Mouse (Mus musculus) stomach, embryonic 14.5 days (tissue): ENCODE results near the gene Rflna. TPM values are rescaled to one million over a fixed set of nuclear protein-coding genes. Genes with fewer than 3 reads are reported as not detected.

Experiments used
- ATAC-seq: fragments of 200-750 bp; cut with Nextera tagmentation; 2 replicates; pipeline ENCODE4 v1.8.0; 2017; ENCODE audit warnings: low read depth, moderate TSS enrichment; ENCODE audit not compliant: insufficient number of reproducible peaks, insufficient read depth, low FRiP score
- H3K27ac ChIP-seq: fragments of 300-500 bp; sonication (generic); 2 replicates; pipeline ENCODE4 v1.5.1; 2014; ENCODE audit warnings: mild to moderate bottlenecking, low read length, moderate library complexity, mixed read lengths
- H3K27me3 ChIP-seq: fragments of 300-500 bp; sonication (generic); 2 replicates; pipeline ENCODE4 v1.6.1; 2014; ENCODE audit warnings: low read length, control low read depth, mixed read lengths; ENCODE audit not compliant: control insufficient read depth, insufficient read depth
- H3K36me3 ChIP-seq: fragments of 300-500 bp; sonication (generic); 2 replicates; pipeline ENCODE4 v1.6.1; 2014; ENCODE audit warnings: mild to moderate bottlenecking, control low read depth, low read length, moderate library complexity, mixed read lengths; ENCODE audit not compliant: control insufficient read depth, insufficient read depth
- H3K4me1 ChIP-seq: fragments of 300-500 bp; sonication (generic); 2 replicates; pipeline ENCODE4 v1.6.1; 2014; ENCODE audit warnings: low read length, control low read depth, mixed read lengths; ENCODE audit not compliant: control insufficient read depth, insufficient read depth
- H3K4me2 ChIP-seq: fragments of 300-500 bp; sonication (generic); replicated peaks from 2 replicates; pipeline ENCODE4 v1.6.1; 2014; ENCODE audit warnings: low read depth, low read length, control low read depth
- H3K4me3 ChIP-seq: fragments of 300-500 bp; sonication (generic); 2 replicates; pipeline ENCODE4 v1.5.1; 2014; ENCODE audit warnings: low read depth, low read length, control low read depth
- H3K9ac ChIP-seq: fragments of 300-500 bp; sonication (generic); replicated peaks from 2 replicates; pipeline ENCODE4 v1.6.1; 2014; ENCODE audit warnings: low read depth, mild to moderate bottlenecking, control low read depth, low read length, moderate library complexity, mixed read lengths
- H3K9me3 ChIP-seq: fragments of 300-500 bp; sonication (generic); 2 replicates; pipeline ENCODE4 v1.6.1; 2016; ENCODE audit warnings: low read depth, low read length, control low read depth; ENCODE audit not compliant: control insufficient read depth
- WGBS: fragments of 180-500 bp; shearing (Covaris S2); extraction: QIAGEN DNeasy Blood & Tissue Kit; methylation state at CpG from one replicate; pipeline ENCODE4 v1.1.7; 2014; 5-methylcytosine and 5-hydroxymethylcytosine counted together
- polyA plus RNA-seq: library from polyadenylated mRNA; unstranded; fragments of >200 nt; fragmentation: Nextera tagmentation; extraction: Ambion mirVana; gene quantifications from 2 replicates; pipeline ENCODE4 v1.2.1, GENCODE M21; 2014

Gene Rflna
- polyA plus RNA-seq, 1 experiment from 2014 or later = 5.0 TPM

- Histone ChIP-seq H3K4me3 (no peak overlapping the region), H3K4me2 (no peak overlapping the region), H3K27ac (no peak overlapping the region), H3K36me3 (peaks cover 65% of the 10 kb centered on the region), H3K4me1 (peaks cover 17% of the 10 kb centered on the region), H3K9ac (no peak overlapping the region), H3K27me3 (no peaks in the 10 kb centered on the region), H3K9me3 (no peaks in the 10 kb centered on the region)
- no peak for ATAC-seq
- WGBS = 78% methylated on average over 10 of the region's 10 CpGs
These were observed 49.2 kb downstream of the Rflna start for GRCm38 (mm10) chr5:125052237-125052602.

DNA sequence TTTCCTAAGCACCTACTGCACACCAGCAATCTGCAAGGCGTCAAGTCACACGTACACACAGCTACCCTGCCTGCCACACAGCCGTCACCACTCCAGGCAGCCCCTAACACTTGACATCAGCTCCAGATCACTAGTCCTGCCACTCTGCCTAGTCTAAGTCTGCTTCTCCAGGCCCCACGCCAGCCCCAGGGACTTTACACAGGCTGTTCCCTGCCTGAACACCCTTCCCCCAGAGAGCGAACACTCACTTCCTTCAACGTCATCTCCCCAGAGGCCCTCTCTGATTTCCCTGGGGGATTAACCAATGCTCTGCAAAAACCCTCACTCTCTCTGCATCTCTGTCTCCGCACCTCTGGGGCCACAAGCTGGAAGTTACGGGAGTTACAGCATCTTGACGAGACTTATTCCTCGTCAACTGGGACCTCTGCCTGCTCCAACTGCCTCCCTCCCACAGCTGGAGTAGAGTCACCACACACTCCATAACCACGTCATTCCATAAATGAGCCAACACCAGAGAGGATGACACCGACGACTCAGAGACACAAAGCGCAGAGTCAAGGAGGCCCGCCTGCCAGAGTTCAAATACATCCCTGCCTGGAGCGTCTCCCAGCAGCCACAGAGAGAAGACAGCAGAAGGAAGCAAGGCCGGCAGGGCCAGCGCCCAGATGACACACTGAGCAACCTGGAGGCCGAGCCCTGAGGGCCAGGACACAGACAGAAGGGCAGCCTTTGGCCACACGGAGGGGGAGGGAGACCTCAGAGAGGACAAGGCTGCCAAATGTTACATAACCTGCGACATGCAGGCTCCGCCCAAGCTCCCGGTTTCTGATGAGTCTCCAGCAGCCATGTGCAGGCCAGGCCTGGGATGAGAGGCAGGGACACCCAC, 49.8 kb downstream of the Rflna start:
- Histone ChIP-seq H3K4me3 (no peak overlapping the region), H3K9me3 (no peaks in the 10 kb centered on the region), H3K4me2 (no peak overlapping the region), H3K27ac (no peak overlapping the region), H3K27me3 (no peaks in the 10 kb centered on the region), H3K36me3 (peaks cover 59% of the 10 kb centered on the region), H3K4me1 (peaks cover 23% of the 10 kb centered on the region), H3K9ac (no peak overlapping the region)
- WGBS = 69% methylated on average over 23 of the region's 23 CpGs
- ATAC-seq = no peak

- Histone ChIP-seq H3K36me3 (peaks cover 50% of the 10 kb centered on the region), H3K9me3 (no peaks in the 10 kb centered on the region), H3K4me3 (no peak overlapping the region), H3K4me1 (peaks cover 31% of the 10 kb centered on the region), H3K4me2 (no peak overlapping the region), H3K27ac (no peak overlapping the region), H3K9ac (no peak overlapping the region), H3K27me3 (no peaks in the 10 kb centered on the region)
- no peak for ATAC-seq
- WGBS = 91% methylated on average over 7 of the region's 7 CpGs
These were observed 50.6 kb downstream of the Rflna start for GRCm38 (mm10) chr5:125053661-125054060.

- WGBS = 39% methylated on average over 8 of the region's 8 CpGs
These were observed 52.9 kb downstream of the Rflna start for GRCm38 (mm10) chr5:125055901-125056300.

GRCm38 (mm10) chr5:125056331-125056695, 53.3 kb downstream of the Rflna start:
- H3K36me3 ChIP-seq = peaks cover 25% of the 10 kb centered on the region
- H3K9ac ChIP-seq = no peak overlapping the region
- H3K9me3 ChIP-seq = no peaks in the 10 kb centered on the region
- H3K4me3 ChIP-seq = no peak overlapping the region
- WGBS = 28% methylated on average over 6 of the region's 6 CpGs
- ATAC-seq = no peak
- no peaks in the 10 kb centered on the region for H3K27me3 ChIP-seq
- peak overlapping the region; percentile 43; the same call in 1 of the 2 replicates for H3K4me2 ChIP-seq
- H3K27ac ChIP-seq = peak overlapping the region; percentile 81; the same call in 1 of the 2 replicates
- peaks cover 46% of the 10 kb centered on the region for H3K4me1 ChIP-seq

More at GRCm38 (mm10) chr5:125055901-125056300, 52.9 kb downstream of the Rflna start:
- Histone ChIP-seq H3K27me3 (no peaks in the 10 kb centered on the region), H3K4me1 (peaks cover 46% of the 10 kb centered on the region), H3K36me3 (peaks cover 29% of the 10 kb centered on the region), H3K27ac (no peak overlapping the region; the same call in 1 of the 2 replicates), H3K4me2 (no peak overlapping the region), H3K4me3 (no peak overlapping the region), H3K9ac (no peak overlapping the region), H3K9me3 (no peaks in the 10 kb centered on the region)
- no peak for ATAC-seq

DNA sequence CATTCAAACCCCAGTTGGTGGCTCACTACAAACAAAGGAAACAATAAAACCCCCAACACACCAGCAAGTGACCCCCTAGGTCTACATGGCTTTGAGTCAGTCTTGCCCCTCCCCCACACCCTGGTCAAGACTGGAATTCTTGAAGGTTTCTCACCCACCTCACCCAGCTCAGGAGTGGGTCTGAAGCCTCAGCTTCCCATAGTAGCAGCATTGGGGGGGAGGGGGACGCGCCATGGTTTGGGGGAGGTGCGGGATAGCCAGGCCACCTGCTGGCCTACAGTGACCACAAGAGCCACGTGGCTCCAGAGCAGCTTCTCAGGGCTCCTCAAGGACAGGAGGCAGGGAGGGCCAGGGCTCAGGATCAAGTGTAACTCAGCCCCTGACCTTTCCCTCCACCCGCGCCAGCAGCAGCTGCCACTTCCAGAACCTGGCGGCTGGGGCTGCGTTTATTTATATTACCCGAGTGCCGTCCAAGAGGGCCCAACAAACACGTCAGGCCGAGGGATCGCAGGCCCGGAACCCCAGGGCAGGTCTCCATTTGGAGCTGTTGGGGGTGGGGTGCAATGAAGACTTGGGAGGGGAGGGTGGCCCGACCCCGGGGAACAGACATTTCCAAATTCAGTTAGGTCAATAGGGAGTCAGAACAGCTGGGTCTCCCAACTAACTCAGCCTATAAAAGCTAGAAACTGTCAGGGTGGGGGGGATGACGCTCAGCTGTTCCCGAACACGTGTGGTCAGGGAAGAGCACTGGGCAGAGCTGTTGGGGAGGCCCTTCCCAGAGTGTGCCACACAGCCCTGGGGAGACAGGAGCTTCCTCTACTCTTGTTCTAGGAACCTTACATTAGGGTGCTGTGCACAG, 53.9 kb downstream of the Rflna start:
- Histone ChIP-seq H3K9me3 (no peaks in the 10 kb centered on the region), H3K27me3 (no peaks in the 10 kb centered on the region), H3K4me3 (peak overlapping the region; percentile 16; the same call in 1 of the 2 replicates), H3K4me1 (peaks cover 46% of the 10 kb centered on the region), H3K27ac (peak overlapping the region; percentile 81), H3K36me3 (peaks cover 21% of the 10 kb centered on the region), H3K9ac (no peak overlapping the region), H3K4me2 (peak overlapping the region; percentile 43)
- 8% methylated on average over 19 of the region's 19 CpGs for WGBS
- no peak for ATAC-seq

GRCm38 (mm10) chr5:125057555-125058266, 54.7 kb downstream of the Rflna start:
- H3K4me3 ChIP-seq = peak overlapping the region; percentile 16; the same call in 1 of the 2 replicates
- peaks cover 22% of the 10 kb centered on the region for H3K36me3 ChIP-seq
- H3K9ac ChIP-seq = 0 out of 2 replicates have a peak overlapping the region, but pooled peaks have one; percentile 4
- no peaks in the 10 kb centered on the region for H3K27me3 ChIP-seq
- 23% methylated on average over 29 of the region's 29 CpGs for WGBS
- H3K4me1 ChIP-seq = peaks cover 46% of the 10 kb centered on the region
- peak overlapping the region; percentile 81 for H3K27ac ChIP-seq
- H3K9me3 ChIP-seq = no peaks in the 10 kb centered on the region
- peak overlapping the region; percentile 43 for H3K4me2 ChIP-seq
- ATAC-seq = peak; percentile 28; the same call in 1 of the 2 replicates

DNA sequence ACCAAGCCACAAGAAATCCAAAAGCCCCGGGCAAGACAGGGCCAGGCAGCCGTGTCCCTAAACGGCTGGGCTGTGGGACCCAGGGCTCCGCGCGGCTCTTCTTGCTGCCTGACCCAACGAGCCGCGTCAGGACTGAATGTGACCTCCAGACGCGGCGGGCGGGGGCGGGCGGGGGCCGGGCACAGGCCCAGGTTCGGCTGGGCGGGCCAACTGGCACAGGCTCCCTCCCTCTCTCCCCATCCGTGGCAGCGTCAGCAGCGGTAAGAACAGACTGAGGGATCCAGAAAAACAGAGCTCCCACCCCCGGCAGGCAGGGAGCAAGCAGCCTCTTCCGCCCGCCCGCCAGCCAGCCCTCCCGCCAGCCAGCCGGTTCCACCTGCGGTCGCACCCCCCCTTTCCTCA, 55.2 kb downstream of the Rflna start:
- WGBS = 5% methylated on average over 26 of the region's 29 CpGs
- Histone ChIP-seq H3K27ac (peak overlapping the region; percentile 81), H3K9me3 (no peaks in the 10 kb centered on the region), H3K4me1 (peaks cover 46% of the 10 kb centered on the region), H3K4me3 (peak overlapping the region; percentile 16; the same call in 1 of the 2 replicates), H3K27me3 (no peaks in the 10 kb centered on the region), H3K36me3 (peaks cover 21% of the 10 kb centered on the region), H3K4me2 (peak overlapping the region; percentile 43), H3K9ac (0 out of 2 replicates have a peak overlapping the region, but pooled peaks have one; percentile 4)
- ATAC-seq = no peak; the same call in 1 of the 2 replicates
